ENCODE assay signal across 10 mouse cellular contexts in genomic region chr11:81096011-81096410, GRCm38 (mm10).
A peak's percentile ranks its signal among the peaks of the same experiment; 100 is the strongest.
DNase-seq lines count a peak whose midpoint lies in the region; ATAC-seq lines count a peak whose summit lies in the region.
"Had no signal": no experiment of that assay in that cellular context is flagged by ENCODE, and none has a peak within 500 bp of the region (broad histone marks: within the 10 kb centered on the region; RNA-seq: fewer than 3 reads in every experiment).

No protein-coding gene starts in this region.

- no peak overlapping the region for H3K4me2 ChIP-seq in kidney, embryonic 16.5 days (replicated peaks; ENCODE audit: low read depth, low read length)
- no peak overlapping the region for H3K4me2 ChIP-seq in forebrain, embryonic 13.5 days
- H3K4me2 ChIP-seq: embryonic facial prominence, embryonic 13.5 days; neural tube, embryonic 13.5 days had no signal

- peak; percentile 92 for ATAC-seq in kidney, embryonic 16.5 days (ENCODE audit: low FRiP score, low TSS enrichment)
- no peak for ATAC-seq in activated CD4-positive, CD25-positive, alpha-beta regulatory T cell, adult 4 months
- ATAC-seq in forebrain, embryonic 13.5 days = no peak

- 13% methylated on average over 6 of the region's 6 CpGs for WGBS in kidney, embryonic 16.5 days
- 90% methylated on average over 6 of the region's 6 CpGs for WGBS in forebrain, embryonic 13.5 days

- H3K27ac ChIP-seq in kidney, embryonic 16.5 days (ENCODE audit: low read length) = no peak overlapping the region
- no peak overlapping the region for H3K27ac ChIP-seq in forebrain, embryonic 13.5 days
- H3K27ac ChIP-seq: embryonic facial prominence, embryonic 13.5 days; neural tube, embryonic 13.5 days had no signal

- no peaks in the 10 kb centered on the region for H3K36me3 ChIP-seq in kidney, embryonic 16.5 days (ENCODE audit: insufficient read depth, low read length)
- no peaks in the 10 kb centered on the region for H3K36me3 ChIP-seq in forebrain, embryonic 13.5 days (ENCODE audit: poor library complexity, severe bottlenecking)
- H3K36me3 ChIP-seq: embryonic facial prominence, embryonic 13.5 days; neural tube, embryonic 13.5 days had no signal

- no peak overlapping the region for H3K4me3 ChIP-seq in kidney, embryonic 16.5 days (ENCODE audit: low read length)
- H3K4me3 ChIP-seq in forebrain, embryonic 13.5 days = no peak overlapping the region
- H3K4me3 ChIP-seq: embryonic facial prominence, embryonic 13.5 days; neural tube, embryonic 13.5 days had no signal

- no peak overlapping the region for H3K9ac ChIP-seq in kidney, embryonic 16.5 days (replicated peaks; ENCODE audit: low read length)
- H3K9ac ChIP-seq in forebrain, embryonic 13.5 days = no peak overlapping the region
- H3K9ac ChIP-seq: embryonic facial prominence, embryonic 13.5 days; neural tube, embryonic 13.5 days had no signal

- no peaks in the 10 kb centered on the region for H3K9me3 ChIP-seq in kidney, embryonic 16.5 days (ENCODE audit: low read length)
- H3K9me3 ChIP-seq in forebrain, embryonic 13.5 days (replicated peaks) = no peaks in the 10 kb centered on the region
- H3K9me3 ChIP-seq: embryonic facial prominence, embryonic 13.5 days; neural tube, embryonic 13.5 days had no signal

- H3K4me1 ChIP-seq in kidney, embryonic 16.5 days (ENCODE audit: insufficient read depth, low read length) = peaks cover 11% of the 10 kb centered on the region; the same call in 1 of the 2 replicates
- H3K4me1 ChIP-seq in forebrain, embryonic 13.5 days = no peaks in the 10 kb centered on the region
- H3K4me1 ChIP-seq: embryonic facial prominence, embryonic 13.5 days had no signal

- H3K27me3 ChIP-seq in kidney, embryonic 16.5 days (ENCODE audit: insufficient read depth, low read length) = no peaks in the 10 kb centered on the region
- no peaks in the 10 kb centered on the region for H3K27me3 ChIP-seq in forebrain, embryonic 13.5 days
- H3K27me3 ChIP-seq: embryonic facial prominence, embryonic 13.5 days; neural tube, embryonic 13.5 days had no signal

- DNase-seq in kidney, adult 8-10 months = no peak
- peak; percentile 86 to 88 for DNase-seq in adrenal gland, postnatal 36 days
- DNase-seq in heart, postnatal 4 days = peak; percentile 35
- DNase-seq in right cerebral cortex, adult 2 months (ENCODE audit: low spot score in 2 of 2) = peak; percentile 80 to 84
- no peak for DNase-seq in neural tube, embryonic 10.5 days (ENCODE audit: extremely low spot score, low spot score)

Comparison
In these comparisons a context has a peak if more than half of its experiments do, and no peak if none do; other contexts are left out.
1. DNase-seq: peak in adrenal gland, postnatal 36 days (2 of 2), heart, postnatal 4 days (single experiment) and right cerebral cortex, adult 2 months (2 of 2); none in kidney, adult 8-10 months (0 of 2) and neural tube, embryonic 10.5 days (single experiment).